Mouse (Mus musculus): ENCODE measurements at regions not wholly inside any gene's neighbourhood (a gene's known extent, or its start where the extent isn't known, plus 50 kb on each side); places are given as distances from the start of the nearest gene placed in this dataset.
A peak's percentile ranks its signal among the peaks of the same experiment; 100 is the strongest.

GRCm38 (mm10) chr9:43667974-43668373, 75.8 kb upstream of the Nectin1 start:
- Histone ChIP-seq H3K36me3 (ENCODE audit: control insufficient read depth, insufficient read depth, low read length) (no peaks in the 10 kb centered on the region), H3K9ac (ENCODE audit: low read depth, low read length) (no peak overlapping the region)
- WGBS = 70% methylated on average over 4 of the region's 4 CpGs

GRCm38 (mm10) chr9:43668731-43669130, 75.1 kb upstream of the Nectin1 start:
- Histone ChIP-seq H3K4me1 (ENCODE audit: control insufficient read depth, insufficient read depth, low read length) (no peaks in the 10 kb centered on the region), H3K27ac (replicated peaks; ENCODE audit: low read depth, low read length) (no peak overlapping the region), H3K36me3 (ENCODE audit: control insufficient read depth, insufficient read depth, low read length) (no peaks in the 10 kb centered on the region), H3K9me3 (ENCODE audit: control insufficient read depth, low read length) (no peaks in the 10 kb centered on the region), H3K27me3 (replicated peaks; ENCODE audit: control insufficient read depth, insufficient read depth, low read length) (no peaks in the 10 kb centered on the region), H3K4me2 (ENCODE audit: low read depth, low read length) (no peak overlapping the region), H3K4me3 (ENCODE audit: low read depth, low read length) (no peak overlapping the region), H3K9ac (ENCODE audit: low read depth, low read length) (no peak overlapping the region)
- WGBS = 55% methylated on average over 7 of the region's 7 CpGs
- DNase-seq (ENCODE audit: low spot score) (peak; percentile 18), ATAC-seq (ENCODE audit: low read depth) (no peak)

More at GRCm38 (mm10) chr9:43667974-43668373, 75.8 kb upstream of the Nectin1 start:
- Histone ChIP-seq H3K4me3 (ENCODE audit: low read depth, low read length) (no peak overlapping the region), H3K27me3 (replicated peaks; ENCODE audit: control insufficient read depth, insufficient read depth, low read length) (no peaks in the 10 kb centered on the region), H3K4me2 (ENCODE audit: low read depth, low read length) (no peak overlapping the region), H3K9me3 (ENCODE audit: control insufficient read depth, low read length) (no peaks in the 10 kb centered on the region), H3K4me1 (ENCODE audit: control insufficient read depth, insufficient read depth, low read length) (no peaks in the 10 kb centered on the region), H3K27ac (replicated peaks; ENCODE audit: low read depth, low read length) (no peak overlapping the region)
- ATAC-seq (ENCODE audit: low read depth) (no peak), DNase-seq (ENCODE audit: low spot score) (no peak)

- 60% methylated on average over 5 of the region's 5 CpGs for WGBS
- H3K9ac ChIP-seq (ENCODE audit: low read depth, low read length) = no peak overlapping the region
- no peak overlapping the region for H3K27ac ChIP-seq (replicated peaks; ENCODE audit: low read depth, low read length)
- ATAC-seq (ENCODE audit: low read depth) (no peak), DNase-seq (ENCODE audit: low spot score) (no peak)
- H3K4me1 ChIP-seq (ENCODE audit: control insufficient read depth, insufficient read depth, low read length) = no peaks in the 10 kb centered on the region
- H3K36me3 ChIP-seq (ENCODE audit: control insufficient read depth, insufficient read depth, low read length) = no peaks in the 10 kb centered on the region
- no peaks in the 10 kb centered on the region for H3K9me3 ChIP-seq (ENCODE audit: control insufficient read depth, low read length)
- no peak overlapping the region for H3K4me2 ChIP-seq (ENCODE audit: low read depth, low read length)
- H3K27me3 ChIP-seq (replicated peaks; ENCODE audit: control insufficient read depth, insufficient read depth, low read length) = no peaks in the 10 kb centered on the region
- H3K4me3 ChIP-seq (ENCODE audit: low read depth, low read length) = no peak overlapping the region
Measured at GRCm38 (mm10) chr9:43670563-43670962, 73.2 kb upstream of the Nectin1 start.

GRCm38 (mm10) chr9:43673171-43673680, 70.6 kb upstream of the Nectin1 start:
- Histone ChIP-seq H3K4me3 (ENCODE audit: low read depth, low read length) (no peak overlapping the region), H3K36me3 (ENCODE audit: control insufficient read depth, insufficient read depth, low read length) (no peaks in the 10 kb centered on the region), H3K4me1 (ENCODE audit: control insufficient read depth, insufficient read depth, low read length) (no peaks in the 10 kb centered on the region), H3K27me3 (replicated peaks; ENCODE audit: control insufficient read depth, insufficient read depth, low read length) (no peaks in the 10 kb centered on the region), H3K9me3 (ENCODE audit: control insufficient read depth, low read length) (no peaks in the 10 kb centered on the region), H3K9ac (ENCODE audit: low read depth, low read length) (no peak overlapping the region), H3K27ac (replicated peaks; ENCODE audit: low read depth, low read length) (no peak overlapping the region), H3K4me2 (ENCODE audit: low read depth, low read length) (no peak overlapping the region)
- DNase-seq (ENCODE audit: low spot score) (no peak), ATAC-seq (ENCODE audit: low read depth) (0 out of 2 replicates have a peak, but pooled peaks have one; percentile 22)
- 44% methylated on average over 2 of the region's 4 CpGs for WGBS

- H3K9me3 ChIP-seq (ENCODE audit: control insufficient read depth, low read length) = no peaks in the 10 kb centered on the region
- H3K9ac ChIP-seq (ENCODE audit: low read depth, low read length) = no peak overlapping the region
- no peak overlapping the region for H3K27ac ChIP-seq (replicated peaks; ENCODE audit: low read depth, low read length)
- no peaks in the 10 kb centered on the region for H3K36me3 ChIP-seq (ENCODE audit: control insufficient read depth, insufficient read depth, low read length)
- no peaks in the 10 kb centered on the region for H3K27me3 ChIP-seq (replicated peaks; ENCODE audit: control insufficient read depth, insufficient read depth, low read length)
- no peak overlapping the region for H3K4me2 ChIP-seq (ENCODE audit: low read depth, low read length)
- no peak for ATAC-seq (ENCODE audit: low read depth)
- no peak overlapping the region for H3K4me3 ChIP-seq (ENCODE audit: low read depth, low read length)
- H3K4me1 ChIP-seq (ENCODE audit: control insufficient read depth, insufficient read depth, low read length) = no peaks in the 10 kb centered on the region
- 53% methylated on average over 8 of the region's 8 CpGs for WGBS
- peak; percentile 52 for DNase-seq (ENCODE audit: low spot score)
Measured at GRCm38 (mm10) chr9:43674321-43674720, 69.5 kb upstream of the Nectin1 start.

GRCm38 (mm10) chr9:43676011-43676410, 67.8 kb upstream of the Nectin1 start:
- no peak for DNase-seq (ENCODE audit: low spot score)
- no peak overlapping the region for H3K9ac ChIP-seq (ENCODE audit: low read depth, low read length)
- WGBS = 82% methylated on average over 2 of the region's 2 CpGs

GRCm38 (mm10) chr9:43679331-43679730, 64.5 kb upstream of the Nectin1 start:
- DNase-seq (ENCODE audit: low spot score) (no peak), ATAC-seq (ENCODE audit: low read depth) (no peak)
- Histone ChIP-seq H3K4me1 (ENCODE audit: control insufficient read depth, insufficient read depth, low read length) (no peaks in the 10 kb centered on the region), H3K27me3 (replicated peaks; ENCODE audit: control insufficient read depth, insufficient read depth, low read length) (no peaks in the 10 kb centered on the region), H3K9me3 (ENCODE audit: control insufficient read depth, low read length) (no peaks in the 10 kb centered on the region), H3K27ac (replicated peaks; ENCODE audit: low read depth, low read length) (no peak overlapping the region), H3K36me3 (ENCODE audit: control insufficient read depth, insufficient read depth, low read length) (no peaks in the 10 kb centered on the region), H3K4me2 (ENCODE audit: low read depth, low read length) (no peak overlapping the region), H3K9ac (ENCODE audit: low read depth, low read length) (no peak overlapping the region), H3K4me3 (ENCODE audit: low read depth, low read length) (no peak overlapping the region)
- 54% methylated on average over 17 of the region's 17 CpGs for WGBS

More at GRCm38 (mm10) chr9:43676011-43676410, 67.8 kb upstream of the Nectin1 start:
- H3K4me3 ChIP-seq (ENCODE audit: low read depth, low read length) = no peak overlapping the region
- H3K4me1 ChIP-seq (ENCODE audit: control insufficient read depth, insufficient read depth, low read length) = no peaks in the 10 kb centered on the region
- H3K4me2 ChIP-seq (ENCODE audit: low read depth, low read length) = no peak overlapping the region
- no peaks in the 10 kb centered on the region for H3K36me3 ChIP-seq (ENCODE audit: control insufficient read depth, insufficient read depth, low read length)
- no peaks in the 10 kb centered on the region for H3K9me3 ChIP-seq (ENCODE audit: control insufficient read depth, low read length)
- no peaks in the 10 kb centered on the region for H3K27me3 ChIP-seq (replicated peaks; ENCODE audit: control insufficient read depth, insufficient read depth, low read length)
- ATAC-seq (ENCODE audit: low read depth) = no peak
- no peak overlapping the region for H3K27ac ChIP-seq (replicated peaks; ENCODE audit: low read depth, low read length)

GRCm38 (mm10) chr9:43681317-43681716, 62.5 kb upstream of the Nectin1 start:
- H3K36me3 ChIP-seq (ENCODE audit: control insufficient read depth, insufficient read depth, low read length) = no peaks in the 10 kb centered on the region
- no peaks in the 10 kb centered on the region for H3K27me3 ChIP-seq (replicated peaks; ENCODE audit: control insufficient read depth, insufficient read depth, low read length)
- no peak overlapping the region for H3K9ac ChIP-seq (ENCODE audit: low read depth, low read length)
- DNase-seq (ENCODE audit: low spot score) (no peak), ATAC-seq (ENCODE audit: low read depth) (no peak)
- WGBS = 57% methylated on average over 3 of the region's 3 CpGs
- no peak overlapping the region for H3K4me3 ChIP-seq (ENCODE audit: low read depth, low read length)
- H3K4me1 ChIP-seq (ENCODE audit: control insufficient read depth, insufficient read depth, low read length) = no peaks in the 10 kb centered on the region
- H3K4me2 ChIP-seq (ENCODE audit: low read depth, low read length) = no peak overlapping the region
- H3K9me3 ChIP-seq (ENCODE audit: control insufficient read depth, low read length) = no peaks in the 10 kb centered on the region
- no peak overlapping the region for H3K27ac ChIP-seq (replicated peaks; ENCODE audit: low read depth, low read length)

- Histone ChIP-seq H3K9ac (ENCODE audit: low read depth, low read length) (no peak overlapping the region), H3K4me2 (ENCODE audit: low read depth, low read length) (no peak overlapping the region), H3K27me3 (replicated peaks; ENCODE audit: control insufficient read depth, insufficient read depth, low read length) (no peaks in the 10 kb centered on the region), H3K4me3 (ENCODE audit: low read depth, low read length) (no peak overlapping the region), H3K9me3 (ENCODE audit: control insufficient read depth, low read length) (no peaks in the 10 kb centered on the region), H3K27ac (replicated peaks; ENCODE audit: low read depth, low read length) (no peak overlapping the region), H3K4me1 (ENCODE audit: control insufficient read depth, insufficient read depth, low read length) (no peaks in the 10 kb centered on the region), H3K36me3 (ENCODE audit: control insufficient read depth, insufficient read depth, low read length) (no peaks in the 10 kb centered on the region)
- WGBS = 60% methylated on average over 5 of the region's 5 CpGs
- DNase-seq (ENCODE audit: low spot score) = no peak
- ATAC-seq (ENCODE audit: low read depth) = no peak
Measured at GRCm38 (mm10) chr9:43682102-43682501, 61.7 kb upstream of the Nectin1 start.
